Mouse (Mus musculus) right cerebral cortex, postnatal 10 days (tissue): ENCODE measurements at regions not wholly inside any gene's neighbourhood (a gene's known extent, or its start where the extent isn't known, plus 50 kb on each side); places are given as distances from the start of the nearest gene placed in this dataset.

Source experiments
- DNase-seq, 2 experiments: peaks; one replicate each; pipeline ENCODE4 v3.0.0; 2021; ENCODE audit warnings: low spot score in 2 of 2

DNA sequence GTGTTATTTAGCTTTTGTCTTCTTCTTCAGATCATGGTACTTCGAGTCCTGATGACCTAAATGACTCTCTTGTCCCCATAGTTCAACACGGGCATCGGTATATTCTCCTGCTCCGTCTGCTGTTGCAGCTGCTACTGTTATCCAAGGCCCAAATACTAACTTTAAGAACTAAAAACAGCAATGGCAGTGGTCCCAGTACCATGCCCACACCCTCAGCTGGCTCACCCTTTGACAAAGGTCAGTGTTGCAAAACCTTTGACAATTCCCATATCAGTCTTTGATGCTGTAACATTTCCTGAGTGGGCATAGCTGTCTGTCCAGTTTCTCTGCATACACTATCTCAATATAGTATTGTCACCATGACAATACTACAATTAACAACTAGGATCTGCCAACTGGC, 96.8 kb upstream of the Cpeb2 start:
- no peak for DNase-seq

DNA sequence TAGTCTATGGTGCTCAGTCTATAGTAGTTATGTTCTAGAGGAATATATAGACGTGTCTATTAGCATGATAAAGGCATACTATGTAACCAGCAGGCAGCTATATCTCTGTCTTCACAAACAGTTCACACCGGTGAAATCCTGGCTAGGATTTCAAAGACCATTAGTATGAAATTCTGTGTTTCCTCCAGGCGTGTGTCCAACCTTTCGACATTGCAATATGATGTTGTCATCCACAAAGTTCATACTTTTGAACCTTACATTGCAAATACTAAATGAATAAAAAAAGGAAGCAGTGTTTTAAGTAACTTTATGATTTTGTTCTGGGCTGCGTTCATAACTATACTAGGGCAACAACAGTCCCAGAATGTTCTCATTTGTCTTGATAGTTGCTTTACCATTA, 95.2 kb upstream of the Cpeb2 start:
- no peak for DNase-seq

DNA sequence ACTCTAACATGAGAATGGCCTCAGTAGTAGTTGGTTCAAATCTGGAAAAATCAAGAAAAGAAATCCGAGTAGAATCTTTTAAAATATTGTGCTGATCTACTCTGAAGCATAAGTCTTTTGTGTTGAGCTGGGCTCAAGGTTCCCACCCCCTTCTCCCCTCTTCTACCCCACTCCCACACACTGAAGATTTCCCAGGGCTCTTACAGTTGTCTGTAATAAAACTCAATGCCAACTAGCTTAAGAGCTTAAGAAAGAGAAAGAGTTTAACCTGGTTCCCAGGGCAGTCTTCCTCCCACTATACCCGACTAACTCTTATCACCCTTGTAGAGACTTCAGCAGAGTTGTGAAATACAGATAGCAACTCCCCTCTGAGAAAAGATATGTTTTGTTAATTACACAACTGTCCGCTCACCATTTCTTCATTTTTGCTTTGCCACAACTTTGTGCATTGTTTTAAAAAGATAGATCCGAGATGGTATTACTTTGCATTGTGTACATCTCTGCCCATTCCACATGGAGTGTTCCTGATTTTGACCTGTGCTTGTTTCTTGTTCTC, 94.0 kb upstream of the Cpeb2 start:
- DNase-seq = no peak

DNA sequence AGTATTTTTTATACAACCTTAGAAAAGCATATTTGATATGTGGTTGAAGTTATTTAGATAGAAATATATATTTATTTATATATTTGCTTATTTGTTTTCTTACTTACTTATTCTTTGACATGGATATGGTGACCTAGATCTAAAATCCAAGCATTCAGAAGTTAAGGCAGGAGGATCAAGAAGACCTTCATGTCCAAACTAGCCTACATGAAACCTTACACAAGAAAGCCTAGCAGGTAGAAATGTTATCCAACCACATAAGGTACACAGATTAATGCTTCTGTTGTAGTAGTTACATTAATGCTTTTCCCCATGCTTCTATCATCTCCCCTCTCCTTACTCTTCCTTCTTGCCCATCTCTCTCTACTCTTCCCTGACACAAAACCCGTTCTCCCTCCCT, 93.2 kb upstream of the Cpeb2 start:
- no peak for DNase-seq

DNA sequence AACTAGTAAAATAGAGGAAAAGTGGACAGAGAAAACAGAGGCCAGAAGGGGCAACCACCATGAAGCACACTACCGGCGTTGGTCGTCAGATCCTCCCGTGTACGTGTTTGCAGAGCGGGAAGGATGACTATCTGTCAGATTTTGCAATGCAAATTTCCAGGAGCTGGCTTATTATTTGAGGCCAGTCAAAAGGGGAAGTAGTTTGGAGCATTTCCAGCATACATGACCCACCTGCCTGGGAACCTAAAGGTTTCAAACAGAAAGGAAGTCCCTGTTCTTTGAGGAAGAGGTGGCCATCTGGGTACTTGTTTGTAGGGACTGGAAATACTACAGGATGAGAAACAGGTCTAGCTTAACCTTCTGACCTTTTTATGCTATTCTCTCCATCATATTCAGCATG, 87.0 kb upstream of the Cpeb2 start:
- no peak for DNase-seq

DNA sequence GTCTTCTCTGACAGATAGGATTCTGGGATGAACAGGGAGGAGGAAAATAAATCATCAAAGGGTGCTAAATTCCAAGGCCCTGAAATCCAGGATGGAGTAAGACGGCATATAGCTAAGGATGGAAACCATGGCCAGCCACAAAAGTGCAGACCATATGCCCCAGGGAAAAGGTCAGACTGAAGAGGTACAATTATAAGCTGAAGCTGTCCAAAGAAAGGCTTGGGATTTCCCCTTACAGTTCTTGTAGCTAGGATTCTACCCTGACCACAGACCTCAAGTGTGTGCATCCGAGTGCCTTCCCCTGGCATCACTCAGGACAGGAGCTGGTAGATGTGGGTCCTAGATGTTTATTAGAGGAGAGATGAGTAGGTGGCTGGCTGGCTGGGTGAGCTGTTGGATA, 86.0 kb upstream of the Cpeb2 start:
- no peak for DNase-seq

DNA sequence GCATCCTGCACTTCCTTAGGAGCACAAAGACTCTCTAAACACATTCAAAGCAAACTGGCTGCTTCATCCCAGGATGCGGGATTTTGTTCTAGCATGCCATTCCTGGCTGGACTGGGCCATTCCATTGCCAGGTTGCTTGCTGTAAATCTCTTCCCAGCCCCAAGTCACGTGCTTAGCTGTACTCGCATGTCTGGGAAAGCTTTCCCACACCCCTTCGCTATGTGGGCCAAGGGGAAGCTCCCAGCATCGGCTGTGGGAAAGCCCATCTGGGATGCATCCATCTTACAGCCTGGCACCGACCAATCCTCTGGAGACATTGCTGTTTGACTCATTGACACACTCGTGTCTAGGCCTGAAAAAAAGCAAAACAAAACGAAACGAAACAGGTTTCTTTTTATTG, 84.5 kb upstream of the Cpeb2 start:
- peak in 1 of 2 experiments; percentile 22 for DNase-seq

DNA sequence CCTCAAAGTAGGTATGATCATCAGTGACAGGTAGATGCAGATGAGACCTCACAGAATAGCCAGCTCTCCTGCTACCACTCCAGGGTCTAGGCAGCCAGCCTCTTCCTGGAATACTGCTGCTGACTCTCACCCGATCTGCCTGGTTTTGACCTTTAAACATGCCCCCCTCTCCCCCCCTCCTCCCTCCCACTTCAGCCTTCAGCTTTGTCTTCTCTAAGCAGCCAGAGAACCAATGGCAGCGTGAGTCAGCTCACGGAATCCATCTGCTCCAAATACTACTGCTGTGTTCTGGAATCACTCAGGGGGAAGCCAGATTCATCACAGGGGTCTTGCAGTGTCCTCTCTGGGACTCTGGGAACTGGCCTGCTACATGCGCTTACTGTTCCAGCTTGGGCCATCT, 83.4 kb upstream of the Cpeb2 start:
- no peak for DNase-seq

DNA sequence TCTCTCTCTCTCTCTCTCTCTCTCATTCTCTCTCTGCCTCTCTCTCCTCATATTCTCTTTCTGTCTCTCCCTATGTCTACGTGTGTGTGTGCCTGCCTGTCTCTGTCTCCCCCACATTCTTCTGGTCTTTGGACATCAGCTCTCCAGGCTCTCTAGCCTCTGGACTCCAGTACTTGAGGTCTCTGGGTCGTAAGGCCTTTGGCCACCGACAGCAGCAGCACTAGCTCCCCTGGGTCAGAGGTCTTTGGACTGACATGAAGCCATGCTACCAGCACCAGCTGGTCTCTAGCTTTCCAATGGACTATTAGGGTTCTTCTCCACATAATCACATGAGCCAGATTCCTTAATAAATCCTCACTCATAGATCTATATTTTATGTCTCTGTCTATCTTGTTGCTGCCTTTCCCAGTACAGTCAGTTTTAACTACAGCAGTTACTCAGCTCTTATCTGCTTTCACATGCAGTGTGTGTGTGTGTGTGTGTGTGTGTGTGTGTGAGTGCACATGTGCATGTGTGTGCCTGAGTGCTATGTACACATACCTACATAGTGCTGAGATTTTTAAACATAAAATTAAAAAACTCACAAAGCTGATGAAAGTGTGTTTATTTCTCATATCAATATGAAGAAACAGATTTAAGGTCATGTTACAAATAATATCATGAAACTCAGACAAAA, 81.7 kb upstream of the Cpeb2 start:
- no peak for DNase-seq

DNA sequence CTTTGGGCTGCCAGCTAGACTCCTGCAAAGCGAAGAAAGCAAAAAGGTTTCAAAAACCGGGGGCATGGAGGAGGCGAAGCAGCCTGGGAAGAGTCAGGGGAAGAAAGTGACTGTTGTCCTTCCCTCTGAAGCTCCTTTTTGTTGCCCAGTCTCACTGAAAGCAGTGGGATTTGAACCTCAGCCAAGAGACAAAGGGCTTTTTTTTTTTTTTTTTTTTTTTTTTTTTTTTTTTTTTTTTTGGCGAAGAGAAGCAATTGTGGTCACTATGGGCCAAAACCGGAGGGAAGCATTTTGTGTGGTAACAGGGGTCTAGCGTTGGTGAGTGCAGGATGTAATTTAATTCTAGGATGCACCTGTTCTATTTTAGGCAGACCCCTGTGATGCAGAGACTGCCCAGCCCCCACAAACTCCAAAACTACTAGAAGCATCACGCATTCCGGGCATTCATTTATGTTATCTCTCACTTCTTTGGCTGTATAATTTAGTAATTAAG, 80.8 kb upstream of the Cpeb2 start:
- peak; percentile 43 to 45 for DNase-seq

DNA sequence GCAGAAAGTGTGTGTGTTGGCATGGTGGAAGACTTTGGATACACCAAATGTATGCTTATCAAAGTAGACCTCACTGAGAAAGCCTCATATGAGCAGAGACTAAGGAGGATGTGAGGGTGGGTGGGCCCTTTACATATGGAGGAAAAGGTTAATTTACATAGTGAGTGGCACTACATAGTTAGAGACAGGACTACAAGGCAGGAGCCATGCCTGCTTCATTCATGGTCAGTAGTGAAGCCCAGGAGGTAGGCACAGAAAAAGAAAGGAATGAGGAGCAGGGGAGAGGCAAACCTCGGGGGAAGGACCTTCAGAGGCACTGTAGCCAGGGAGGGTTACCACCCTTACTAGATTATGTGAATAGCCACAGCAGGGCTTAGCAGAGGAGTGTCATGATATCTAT, 80.1 kb upstream of the Cpeb2 start:
- no peak for DNase-seq

DNA sequence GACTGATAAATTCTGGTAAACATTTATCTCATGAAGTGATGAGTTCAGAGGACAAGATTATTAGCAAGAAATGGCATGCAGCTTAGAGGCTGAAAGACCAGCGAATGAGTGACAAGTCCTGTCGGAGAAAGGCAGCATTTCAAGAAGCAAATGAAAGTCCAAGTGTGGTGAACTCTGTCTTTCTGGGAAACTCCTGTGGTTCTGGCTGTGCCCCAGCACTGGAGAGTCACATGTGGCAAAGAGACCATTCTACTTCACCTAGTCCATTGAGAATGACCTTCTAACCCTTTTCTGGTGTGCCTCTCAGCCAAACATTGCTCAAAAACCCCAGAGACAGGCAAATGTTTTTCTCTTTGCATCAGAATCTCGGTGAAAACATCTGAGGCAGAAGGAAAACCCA, 76.2 kb upstream of the Cpeb2 start:
- no peak for DNase-seq

DNA sequence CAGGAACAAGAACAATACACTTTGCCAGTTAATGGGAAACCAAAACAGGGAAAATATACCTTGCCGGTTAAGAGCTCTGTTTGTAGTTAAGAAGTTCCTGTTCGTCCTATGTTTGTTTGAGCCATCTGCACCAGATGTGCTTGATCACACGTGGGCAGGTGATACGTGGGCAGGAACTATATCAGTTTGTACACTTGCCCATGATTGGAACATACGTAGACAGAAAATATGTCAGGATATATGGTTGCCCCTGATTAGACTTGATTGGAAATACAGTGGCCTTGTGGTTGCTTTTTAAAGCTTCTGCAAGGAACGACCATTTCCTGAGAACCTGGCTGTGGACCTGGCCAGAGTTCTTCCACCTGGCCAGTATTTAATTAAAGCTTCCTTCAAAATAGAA, 72.8 kb upstream of the Cpeb2 start:
- no peak for DNase-seq

DNA sequence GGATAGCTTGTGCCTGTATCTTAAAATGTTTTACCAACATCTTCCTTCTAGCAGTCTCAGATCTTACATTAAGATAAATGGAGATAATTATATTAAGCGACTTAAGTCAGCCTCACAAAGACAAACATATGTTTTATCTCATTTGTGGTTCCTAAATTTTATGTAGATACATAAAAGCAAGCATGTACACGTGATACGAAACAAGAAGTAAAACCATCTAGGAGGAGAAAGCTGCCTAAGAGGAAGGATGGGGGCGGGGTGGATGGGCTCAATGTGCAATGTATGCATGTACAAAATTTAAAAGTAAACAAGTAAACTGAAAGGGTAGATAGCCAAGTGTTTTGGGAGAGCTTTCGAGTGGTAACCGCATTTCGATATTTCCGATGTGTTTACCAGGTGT, 51.5 kb upstream of the Cpeb2 start:
- DNase-seq = no peak
